Mouse (Mus musculus) embryonic facial prominence, embryonic 15.5 days (tissue): ENCODE results near the gene Clmn. TPM values are rescaled to one million over a fixed set of nuclear protein-coding genes. Genes with fewer than 3 reads are reported as not detected.

Source experiments
- ATAC-seq: fragments of 200-750 bp; cut with Nextera tagmentation; 2 replicates; pipeline ENCODE4 v1.8.0; 2017; ENCODE audit warnings: low read depth, moderate TSS enrichment; ENCODE audit not compliant: insufficient number of reproducible peaks, low FRiP score, low TSS enrichment
- H3K27ac ChIP-seq: fragments of 300-500 bp; sonication (generic); replicated peaks from 2 replicates; pipeline ENCODE4 v1.5.1; 2015; ENCODE audit warnings: mild to moderate bottlenecking, inconsistent platforms
- H3K27me3 ChIP-seq: fragments of 300-500 bp; sonication (generic); 2 replicates; pipeline ENCODE4 v1.6.1; 2015; ENCODE audit warnings: inconsistent platforms
- H3K36me3 ChIP-seq: fragments of 300-500 bp; sonication (generic); 2 replicates; pipeline ENCODE4 v1.6.1; 2015; ENCODE audit warnings: mild to moderate bottlenecking, inconsistent platforms
- H3K4me1 ChIP-seq: fragments of 300-500 bp; sonication (generic); 2 replicates; pipeline ENCODE4 v1.6.1; 2015; ENCODE audit warnings: inconsistent platforms
- H3K4me2 ChIP-seq: fragments of 300-500 bp; sonication (generic); replicated peaks from 2 replicates; pipeline ENCODE4 v1.6.1; 2015; ENCODE audit warnings: mild to moderate bottlenecking, inconsistent platforms
- H3K4me3 ChIP-seq: fragments of 300-500 bp; sonication (generic); replicated peaks from 2 replicates; pipeline ENCODE4 v1.5.1; 2015; ENCODE audit warnings: mild to moderate bottlenecking, inconsistent platforms
- H3K9ac ChIP-seq: fragments of 300-500 bp; sonication (generic); 2 replicates; pipeline ENCODE4 v1.6.1; 2015; ENCODE audit warnings: inconsistent platforms
- H3K9me3 ChIP-seq: fragments of 300-500 bp; sonication (generic); replicated peaks from 2 replicates; pipeline ENCODE4 v1.6.1; 2016; ENCODE audit warnings: inconsistent platforms
- WGBS: fragments of 180-500 bp; shearing (Covaris S2); methylation state at CpG from one replicate; pipeline ENCODE4 v1.1.7; 2015; 5-methylcytosine and 5-hydroxymethylcytosine counted together
- polyA plus RNA-seq: library from polyadenylated mRNA; unstranded; fragments of >200 nt; fragmentation: Nextera tagmentation; extraction: Ambion mirVana; gene quantifications from 2 replicates; pipeline ENCODE4 v1.2.1, GENCODE M21; 2015

Gene Clmn
- 3.4 and 4.1 TPM in 2 replicates for polyA plus RNA-seq

GRCm38 (mm10) chr12:104864439-104865165, at the start of gene Clmn:
Gene Clmn (minus strand): TSS chr12:104865076.
- H3K27me3 ChIP-seq: no peaks in the 10 kb centered on the region
- peak within 1 kb of the TSS; percentile 70 for H3K4me3 ChIP-seq
- H3K9ac ChIP-seq: peak within 1 kb of the TSS; percentile 78
- H3K36me3 ChIP-seq: no peaks in the 10 kb centered on the region
- 2% methylated on average over 59 of the region's 80 CpGs for WGBS
- ATAC-seq: 0 out of 2 replicates have a peak, but pooled peaks have one; percentile 27
- peak within 1 kb of the TSS; percentile 86 for H3K4me2 ChIP-seq
- peak within 1 kb of the TSS; percentile 55 for H3K27ac ChIP-seq
- peaks cover 13% of the 10 kb centered on the region for H3K4me1 ChIP-seq
- H3K9me3 ChIP-seq: no peaks in the 10 kb centered on the region

- H3K9me3 ChIP-seq: no peaks in the 10 kb centered on the region
- no peaks in the 10 kb centered on the region for H3K36me3 ChIP-seq
- no peaks in the 10 kb centered on the region for H3K27me3 ChIP-seq
- 62% methylated on average over 3 of the region's 3 CpGs for WGBS
- no peak for ATAC-seq
- no peak overlapping the region for H3K4me2 ChIP-seq
- H3K4me3 ChIP-seq: no peak overlapping the region
- no peak overlapping the region for H3K27ac ChIP-seq
- no peak overlapping the region for H3K9ac ChIP-seq
- H3K4me1 ChIP-seq: peaks cover 11% of the 10 kb centered on the region; the same call in 1 of the 2 replicates
Measured at GRCm38 (mm10) chr12:104912990-104913389, 48.1 kb upstream of the Clmn start.

- Histone ChIP-seq H3K4me2 (no peak overlapping the region), H3K4me3 (no peak overlapping the region), H3K9ac (no peak overlapping the region), H3K27me3 (no peaks in the 10 kb centered on the region), H3K27ac (no peak overlapping the region), H3K4me1 (peaks cover 15% of the 10 kb centered on the region; the same call in 1 of the 2 replicates), H3K9me3 (no peaks in the 10 kb centered on the region), H3K36me3 (no peaks in the 10 kb centered on the region)
- WGBS: 40% methylated on average over 10 of the region's 10 CpGs
- ATAC-seq: no peak
Measured at GRCm38 (mm10) chr12:104912281-104912933, 47.5 kb upstream of the Clmn start.

- H3K4me2 ChIP-seq: no peak overlapping the region
- H3K27me3 ChIP-seq: no peaks in the 10 kb centered on the region
- WGBS: 84% methylated on average over 4 of the region's 4 CpGs
- H3K27ac ChIP-seq: no peak overlapping the region
- H3K4me1 ChIP-seq: peaks cover 15% of the 10 kb centered on the region; the same call in 1 of the 2 replicates
- H3K4me3 ChIP-seq: no peak overlapping the region
- H3K36me3 ChIP-seq: no peaks in the 10 kb centered on the region
- no peak for ATAC-seq
- no peaks in the 10 kb centered on the region for H3K9me3 ChIP-seq
- H3K9ac ChIP-seq: no peak overlapping the region
Measured at GRCm38 (mm10) chr12:104909750-104910149, 44.9 kb upstream of the Clmn start.

- Histone ChIP-seq H3K9me3 (no peaks in the 10 kb centered on the region), H3K27me3 (no peaks in the 10 kb centered on the region), H3K4me2 (no peak overlapping the region), H3K9ac (no peak overlapping the region), H3K27ac (no peak overlapping the region), H3K4me1 (peaks cover 20% of the 10 kb centered on the region), H3K36me3 (no peaks in the 10 kb centered on the region), H3K4me3 (no peak overlapping the region)
- ATAC-seq: no peak
- 60% methylated on average over 5 of the region's 5 CpGs for WGBS
Measured at GRCm38 (mm10) chr12:104908986-104909385, 44.1 kb upstream of the Clmn start.

GRCm38 (mm10) chr12:104908024-104908781, 43.3 kb upstream of the Clmn start:
- H3K9ac ChIP-seq: no peak overlapping the region
- WGBS: 17% methylated on average over 15 of the region's 15 CpGs
- H3K4me1 ChIP-seq: peaks cover 22% of the 10 kb centered on the region
- H3K27ac ChIP-seq: no peak overlapping the region; the same call in 1 of the 2 replicates
- no peaks in the 10 kb centered on the region for H3K9me3 ChIP-seq
- peak; percentile 31; the same call in 1 of the 2 replicates for ATAC-seq
- peak overlapping the region; percentile 3; the same call in 1 of the 2 replicates for H3K4me2 ChIP-seq
- H3K4me3 ChIP-seq: no peak overlapping the region
- no peaks in the 10 kb centered on the region for H3K36me3 ChIP-seq
- H3K27me3 ChIP-seq: no peaks in the 10 kb centered on the region

- no peak overlapping the region for H3K4me2 ChIP-seq
- H3K4me1 ChIP-seq: peaks cover 22% of the 10 kb centered on the region
- no peaks in the 10 kb centered on the region for H3K9me3 ChIP-seq
- H3K27ac ChIP-seq: no peak overlapping the region
- WGBS: 81% methylated on average over 2 of the region's 2 CpGs
- H3K27me3 ChIP-seq: no peaks in the 10 kb centered on the region
- no peak for ATAC-seq
- H3K4me3 ChIP-seq: no peak overlapping the region
- H3K36me3 ChIP-seq: no peaks in the 10 kb centered on the region
- no peak overlapping the region for H3K9ac ChIP-seq
Measured at GRCm38 (mm10) chr12:104907133-104907532, 42.3 kb upstream of the Clmn start.

GRCm38 (mm10) chr12:104904138-104904537, 39.3 kb upstream of the Clmn start:
- WGBS: 14% methylated on average over 5 of the region's 5 CpGs
- Histone ChIP-seq H3K4me2 (no peak overlapping the region), H3K27ac (no peak overlapping the region), H3K27me3 (no peaks in the 10 kb centered on the region), H3K4me3 (no peak overlapping the region), H3K9me3 (no peaks in the 10 kb centered on the region), H3K9ac (no peak overlapping the region), H3K36me3 (no peaks in the 10 kb centered on the region), H3K4me1 (peaks cover 34% of the 10 kb centered on the region)
- ATAC-seq: peak; percentile 49; the same call in 1 of the 2 replicates

GRCm38 (mm10) chr12:104902392-104903053, 37.6 kb upstream of the Clmn start:
- no peak overlapping the region for H3K4me2 ChIP-seq
- no peak for ATAC-seq
- 80% methylated on average over 13 of the region's 13 CpGs for WGBS
- no peak overlapping the region for H3K9ac ChIP-seq
- H3K4me1 ChIP-seq: peaks cover 21% of the 10 kb centered on the region
- no peaks in the 10 kb centered on the region for H3K27me3 ChIP-seq
- no peaks in the 10 kb centered on the region for H3K36me3 ChIP-seq
- no peak overlapping the region for H3K27ac ChIP-seq
- H3K9me3 ChIP-seq: no peaks in the 10 kb centered on the region
- H3K4me3 ChIP-seq: no peak overlapping the region

GRCm38 (mm10) chr12:104901320-104901719, 36.4 kb upstream of the Clmn start:
- Histone ChIP-seq H3K9ac (no peak overlapping the region), H3K27me3 (no peaks in the 10 kb centered on the region), H3K4me3 (no peak overlapping the region), H3K36me3 (no peaks in the 10 kb centered on the region), H3K9me3 (no peaks in the 10 kb centered on the region), H3K27ac (no peak overlapping the region), H3K4me1 (peaks cover 31% of the 10 kb centered on the region), H3K4me2 (no peak overlapping the region)
- 37% methylated on average over 8 of the region's 8 CpGs for WGBS
- ATAC-seq: no peak

GRCm38 (mm10) chr12:104899835-104900234, 35.0 kb upstream of the Clmn start:
- H3K27ac ChIP-seq: no peak overlapping the region
- H3K9me3 ChIP-seq: no peaks in the 10 kb centered on the region
- H3K4me2 ChIP-seq: no peak overlapping the region
- no peaks in the 10 kb centered on the region for H3K27me3 ChIP-seq
- ATAC-seq: no peak
- 54% methylated on average over 3 of the region's 3 CpGs for WGBS
- H3K9ac ChIP-seq: no peak overlapping the region
- H3K4me3 ChIP-seq: no peak overlapping the region
- peaks cover 31% of the 10 kb centered on the region for H3K4me1 ChIP-seq
- H3K36me3 ChIP-seq: no peaks in the 10 kb centered on the region
